Mouse (Mus musculus) cerebellum, adult 2 months (tissue): ENCODE measurements around the gene Gm13199.

Source experiments
- CTCF ChIP-seq: fragments of 200-500 bp; IDR thresholded peaks from 2 replicates; pipeline ENCODE4 v1.5.1; 2011; ENCODE audit warnings: low read depth, mild to moderate bottlenecking, control low read depth, low read length, moderate library complexity, borderline replicate concordance; ENCODE audit not compliant: insufficient read depth
- POLR2A ChIP-seq: fragments of 200-500 bp; IDR thresholded peaks from 2 replicates; pipeline ENCODE4 v1.6.1; 2011; ENCODE audit warnings: low read length, control low read depth, borderline replicate concordance; ENCODE audit not compliant: insufficient read depth

- TF ChIP-seq POLR2A (no peak), CTCF (no peak)
These were observed 41.5 kb downstream of the Gm13199 start for GRCm38 (mm10) chr2:5821264-5821663.
